Mouse (Mus musculus): ENCODE data around the gene Olfr659.

Gene Olfr659

GRCm38 (mm10) chr7:104666453-104666852 lies at the start of gene Olfr659:
Gene Olfr659 (plus strand): TSS chr7:104666753.
- no peak for DNase-seq (ENCODE audit: extremely low read depth, insufficient read length, low spot score)

DNA sequence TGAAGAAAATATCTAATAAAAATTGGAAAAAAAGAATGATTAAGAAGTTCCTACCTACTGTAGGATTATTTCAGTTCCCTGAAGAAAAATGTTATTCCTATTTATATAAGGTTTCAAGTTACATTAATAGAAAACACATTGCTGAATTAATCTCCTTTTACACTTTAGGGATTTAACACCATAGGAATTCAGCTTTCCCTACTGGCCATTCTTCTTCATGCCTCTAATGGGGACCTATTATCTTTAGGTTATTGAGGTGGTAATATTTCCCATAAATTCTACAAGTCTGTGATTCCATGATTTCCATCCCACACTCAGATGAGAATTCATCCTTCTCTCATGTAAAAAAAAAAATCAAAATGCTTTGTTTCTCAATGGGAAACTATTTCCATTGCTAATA lies 42.1 kb upstream of the Olfr659 start, which contains the start of gene Olfr657:
Gene Olfr657 (plus strand): TSS at position 301 of the 400 bp plus-strand sequence.
- DNase-seq (ENCODE audit: extremely low read depth, insufficient read length, low spot score) = no peak

DNA sequence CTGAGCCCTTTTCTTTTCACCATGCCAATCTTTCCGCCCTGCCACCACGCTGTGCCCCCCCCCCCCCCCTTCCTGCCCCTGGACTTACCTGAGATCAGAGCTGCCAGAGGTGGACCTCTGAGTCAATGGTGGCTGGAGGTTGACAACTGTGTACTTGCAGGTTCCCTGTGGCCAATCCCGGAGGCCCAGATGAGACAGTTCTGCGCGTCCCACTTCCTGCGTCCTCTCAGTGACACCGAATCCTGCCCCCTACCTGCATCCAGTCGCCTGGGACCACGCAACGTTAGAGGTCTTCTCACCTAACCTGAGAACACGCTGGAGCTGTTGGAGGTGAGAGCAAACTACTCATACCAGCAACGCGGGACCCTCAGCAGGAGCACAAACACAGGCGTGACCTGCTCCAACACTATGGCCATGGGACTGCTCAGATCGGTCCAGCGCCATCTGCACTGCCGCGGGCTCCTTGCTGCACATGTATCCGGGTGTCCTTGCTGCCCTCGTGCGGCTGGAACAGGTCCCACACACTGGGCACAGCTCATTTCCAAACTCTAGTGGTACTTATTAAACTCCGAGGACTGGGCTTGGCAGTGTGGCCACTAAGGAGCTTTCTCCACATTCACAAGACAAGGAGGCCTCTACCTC lies 19.6 kb upstream of the Olfr659 start, which contains the start of gene Olfr658:
Gene Olfr658 (minus strand): TSS at position 465 of the 642 bp plus-strand sequence.
- peak; percentile 3 for DNase-seq (ENCODE audit: extremely low read depth, insufficient read length, low spot score)

- no peak for DNase-seq (ENCODE audit: extremely low read depth, insufficient read length, low spot score)
These were observed 19.6 kb downstream of the Olfr659 start, which contains the start of gene Olfr661 for GRCm38 (mm10) chr7:104686201-104686600. Gene Olfr661 (plus strand): TSS chr7:104686501.

Data from 3134 (cell line).